Mouse (Mus musculus): ENCODE results near the gene Poc1b.

DNA sequence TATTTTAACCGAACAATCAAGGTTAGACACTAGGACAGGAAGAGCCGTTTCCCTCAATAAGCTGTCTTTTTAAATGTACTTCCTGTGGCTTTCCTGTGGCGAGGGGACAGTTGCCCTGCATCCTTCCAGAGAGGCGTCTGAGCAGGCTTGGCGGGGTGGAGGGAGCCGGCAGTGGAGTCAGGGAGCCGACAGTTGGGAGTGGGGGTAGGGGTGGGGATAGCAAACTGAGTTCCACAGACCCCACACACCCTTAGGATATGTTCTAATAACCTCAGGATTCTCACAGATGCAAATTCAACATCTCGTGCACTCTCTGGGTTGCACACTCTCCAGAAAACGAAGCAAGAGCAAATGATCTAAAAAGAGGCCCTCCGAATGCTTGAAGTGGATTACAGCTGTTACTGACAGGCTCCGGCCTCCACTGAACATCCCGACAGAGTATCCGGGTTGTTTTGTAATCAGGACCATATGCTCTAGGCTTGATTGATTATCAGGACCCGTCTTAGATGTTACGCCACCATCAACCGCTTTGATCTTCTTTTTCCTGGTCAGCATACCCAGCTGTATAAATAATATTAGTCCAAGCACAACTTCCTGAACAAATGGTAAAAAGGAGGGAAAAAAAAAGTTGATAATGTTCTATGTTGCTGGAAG is 122.3 kb downstream of the Poc1b start:
- TF ChIP-seq CTCF (IDR thresholded peaks at IDR 0.05; ENCODE audit: insufficient read depth, low read depth, low read length) (no peak), POLR2A (IDR thresholded peaks at IDR 0.05; ENCODE audit: insufficient read depth, low read depth, low read length) (no peak)
